Mouse (Mus musculus) ES-Bruce4 (cell line): ENCODE data around the gene Pih1d1. TPM values are rescaled to one million over a fixed set of nuclear protein-coding genes. Genes with fewer than 3 reads are reported as not detected.

Experiments
- H3K27ac ChIP-seq: 2 replicates; pipeline ENCODE4 v1.5.1; 2012; ENCODE audit warnings: low read length, inconsistent platforms; ENCODE audit not compliant: insufficient read depth
- H3K27me3 ChIP-seq: 2 replicates; pipeline ENCODE4 v1.6.1; 2012; ENCODE audit warnings: mild to moderate bottlenecking, low read length, inconsistent platforms; ENCODE audit not compliant: control insufficient read depth, poor library complexity, insufficient read depth, severe bottlenecking
- H3K36me3 ChIP-seq: 2 replicates; pipeline ENCODE4 v1.6.1; 2012; ENCODE audit warnings: inconsistent platforms, mild to moderate bottlenecking, low read length, moderate library complexity; ENCODE audit not compliant: control insufficient read depth, poor library complexity, insufficient read depth, severe bottlenecking
- H3K4me1 ChIP-seq: one replicate; pipeline ENCODE4 v1.8.1; 2011; ENCODE audit warnings: low read length; ENCODE audit not compliant: control insufficient read depth, insufficient read depth
- H3K4me3 ChIP-seq: 2 replicates; pipeline ENCODE4 v1.5.1; 2011; ENCODE audit warnings: low read depth, mild to moderate bottlenecking, low read length
- H3K9ac ChIP-seq: 2 replicates; pipeline ENCODE4 v1.6.1; 2012; ENCODE audit warnings: low read depth, mild to moderate bottlenecking, inconsistent platforms; ENCODE audit not compliant: poor library complexity, severe bottlenecking
- H3K9me3 ChIP-seq: replicated peaks from 2 replicates; pipeline ENCODE4 v1.6.1; 2012; ENCODE audit warnings: mild to moderate bottlenecking, low read length, inconsistent platforms; ENCODE audit not compliant: control insufficient read depth, poor library complexity, insufficient read depth, severe bottlenecking
- CTCF ChIP-seq: IDR thresholded peaks from one replicate; pipeline ENCODE4 v1.8.1; 2011; ENCODE audit warnings: low read depth, low read length
- EP300 ChIP-seq: IDR thresholded peaks from 2 replicates; pipeline ENCODE4 v1.6.1; 2011; ENCODE audit warnings: low read depth, low read length; ENCODE audit not compliant: insufficient read depth
- POLR2A ChIP-seq: IDR thresholded peaks from one replicate; pipeline ENCODE4 v1.8.1; 2011; ENCODE audit warnings: low read length; ENCODE audit not compliant: insufficient read depth
- polyA plus RNA-seq: library from polyadenylated mRNA; stranded (reverse); fragments of >200 nt; gene quantifications from 2 replicates; pipeline ENCODE4 v1.2.4, GENCODE M21; 2011; ENCODE audit warnings: low read depth; ENCODE audit not compliant: missing spikeins, insufficient read depth, insufficient read length

The Pih1d1 gene
- polyA plus RNA-seq, 1 experiment = 38.5 TPM

DNA sequence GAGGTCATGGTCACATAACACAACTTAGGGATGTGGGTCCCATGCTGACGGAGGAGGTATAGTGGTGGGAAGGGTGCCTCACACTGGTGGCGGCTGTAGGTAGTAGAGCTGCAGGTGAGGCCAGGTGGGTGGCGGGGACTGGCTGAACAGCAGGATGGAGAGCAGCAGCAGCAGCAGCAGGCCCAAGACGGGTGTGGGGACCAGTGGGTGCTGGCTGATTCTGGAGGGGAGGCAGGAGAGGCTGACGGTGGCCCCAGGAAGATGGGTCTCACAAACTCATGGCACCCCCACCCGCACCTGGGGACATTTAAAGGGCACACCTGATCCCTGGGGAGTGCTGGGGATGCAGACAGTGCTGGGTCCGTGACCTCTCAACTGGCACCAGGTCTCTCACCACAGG lies 29.6 kb downstream of the Pih1d1 start:
- Histone ChIP-seq H3K36me3 (no peaks in the 10 kb centered on the region), H3K4me1 (no peaks in the 10 kb centered on the region), H3K9ac (no peak overlapping the region), H3K9me3 (no peaks in the 10 kb centered on the region), H3K27me3 (no peaks in the 10 kb centered on the region), H3K27ac (no peak overlapping the region), H3K4me3 (no peak overlapping the region)
- TF ChIP-seq CTCF (no peak), POLR2A (no peak), EP300 (no peak)

DNA sequence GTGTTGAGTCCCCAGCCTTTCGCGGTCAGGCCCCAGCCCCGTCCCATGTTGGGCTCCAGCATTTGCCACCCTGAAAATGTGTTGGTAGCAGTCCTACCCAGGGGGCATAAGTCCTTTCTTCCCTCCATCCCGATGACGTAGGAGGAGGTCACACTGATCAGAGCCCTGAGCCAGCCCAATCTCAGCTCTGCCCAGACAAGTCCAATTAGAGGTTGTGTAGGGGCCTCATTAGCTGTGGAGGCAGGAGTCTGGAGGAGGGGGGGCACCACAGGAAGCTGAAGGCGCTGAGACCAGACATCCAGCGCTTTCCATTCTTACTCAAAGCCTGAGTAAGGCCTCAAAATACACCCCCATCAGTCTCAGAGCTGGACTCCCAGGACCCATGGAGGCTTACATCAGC lies 31.8 kb downstream of the Pih1d1 start:
- Histone ChIP-seq H3K4me3 (no peak overlapping the region), H3K9me3 (no peaks in the 10 kb centered on the region), H3K36me3 (no peaks in the 10 kb centered on the region), H3K27ac (no peak overlapping the region), H3K9ac (no peak overlapping the region), H3K4me1 (no peaks in the 10 kb centered on the region), H3K27me3 (no peaks in the 10 kb centered on the region)
- no peak for TF ChIP-seq POLR2A
- no peak for TF ChIP-seq EP300
- no peak for TF ChIP-seq CTCF

DNA sequence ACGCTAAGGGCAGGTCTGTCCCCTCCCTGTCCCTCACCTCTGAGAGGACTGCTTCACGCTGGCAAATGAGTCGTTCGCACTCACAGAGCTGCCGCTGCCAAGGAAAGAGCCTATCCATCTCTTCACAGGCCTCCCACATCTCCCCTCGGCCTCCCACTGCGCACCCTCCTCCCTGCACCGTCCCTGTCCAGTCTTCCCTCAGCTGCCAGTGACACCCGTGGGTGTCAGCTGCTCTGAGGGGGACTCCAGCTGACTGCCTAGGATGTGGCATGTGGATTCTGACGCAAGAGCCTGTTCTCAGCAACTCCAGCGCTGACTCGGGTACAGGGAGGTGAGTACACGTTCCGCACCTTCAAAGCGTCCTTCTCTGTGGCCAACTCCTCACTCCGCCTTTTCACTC lies 35.5 kb downstream of the Pih1d1 start:
- H3K9me3 ChIP-seq = no peaks in the 10 kb centered on the region
- no peaks in the 10 kb centered on the region for H3K27me3 ChIP-seq
- H3K4me3 ChIP-seq = peak overlapping the region; percentile 14
- no peak overlapping the region for H3K9ac ChIP-seq
- no peaks in the 10 kb centered on the region for H3K36me3 ChIP-seq
- TF ChIP-seq EP300 (no peak), POLR2A (no peak), CTCF (no peak)
- H3K4me1 ChIP-seq = no peaks in the 10 kb centered on the region
- H3K27ac ChIP-seq = no peak overlapping the region

DNA sequence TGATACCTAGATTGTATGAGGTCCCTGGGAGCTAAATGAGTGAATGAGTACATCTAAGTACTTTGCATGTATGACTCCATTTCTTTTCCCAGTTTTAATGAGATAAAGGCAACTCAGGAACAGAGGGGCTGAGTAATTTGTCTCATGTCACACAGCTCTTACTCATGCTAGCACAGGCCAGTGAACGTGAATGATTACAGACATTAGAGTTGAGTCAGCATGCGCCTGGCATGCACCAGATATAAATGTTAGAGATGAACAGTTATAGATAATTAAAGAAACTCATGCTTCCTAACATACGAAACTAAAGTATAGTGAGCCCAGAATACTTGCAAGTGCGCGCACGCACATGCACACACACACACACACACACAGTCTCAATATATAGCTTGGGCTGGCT lies 36.1 kb downstream of the Pih1d1 start:
- no peak overlapping the region for H3K27ac ChIP-seq
- TF ChIP-seq CTCF (no peak), EP300 (no peak), POLR2A (no peak)
- no peaks in the 10 kb centered on the region for H3K36me3 ChIP-seq
- H3K4me3 ChIP-seq = no peak overlapping the region
- H3K9me3 ChIP-seq = no peaks in the 10 kb centered on the region
- H3K4me1 ChIP-seq = no peaks in the 10 kb centered on the region
- H3K9ac ChIP-seq = no peak overlapping the region
- H3K27me3 ChIP-seq = no peaks in the 10 kb centered on the region

DNA sequence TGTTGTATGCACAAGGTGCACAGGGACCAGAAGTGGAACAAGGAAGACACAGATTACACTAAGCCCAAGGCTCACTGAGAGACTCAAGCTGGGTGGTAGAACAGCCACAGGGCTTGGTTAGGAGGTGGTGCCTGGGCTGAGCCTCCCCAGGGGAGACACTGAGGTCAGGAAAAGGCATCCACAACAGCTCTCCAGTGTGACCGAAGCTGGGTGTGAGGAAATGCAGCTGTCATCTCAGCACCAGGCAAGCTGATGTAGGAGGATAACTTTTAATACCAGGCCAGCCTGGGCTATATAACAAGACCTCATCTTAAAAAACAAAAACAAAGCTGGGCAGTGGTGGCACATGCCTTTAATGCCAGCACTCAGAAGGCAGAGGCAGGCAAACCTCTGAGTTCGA lies 37.1 kb downstream of the Pih1d1 start:
- Histone ChIP-seq H3K9ac (no peak overlapping the region), H3K9me3 (no peaks in the 10 kb centered on the region), H3K4me3 (no peak overlapping the region), H3K27me3 (no peaks in the 10 kb centered on the region), H3K27ac (no peak overlapping the region), H3K4me1 (no peaks in the 10 kb centered on the region), H3K36me3 (no peaks in the 10 kb centered on the region)
- TF ChIP-seq EP300 = no peak
- TF ChIP-seq POLR2A = no peak
- TF ChIP-seq CTCF = no peak

DNA sequence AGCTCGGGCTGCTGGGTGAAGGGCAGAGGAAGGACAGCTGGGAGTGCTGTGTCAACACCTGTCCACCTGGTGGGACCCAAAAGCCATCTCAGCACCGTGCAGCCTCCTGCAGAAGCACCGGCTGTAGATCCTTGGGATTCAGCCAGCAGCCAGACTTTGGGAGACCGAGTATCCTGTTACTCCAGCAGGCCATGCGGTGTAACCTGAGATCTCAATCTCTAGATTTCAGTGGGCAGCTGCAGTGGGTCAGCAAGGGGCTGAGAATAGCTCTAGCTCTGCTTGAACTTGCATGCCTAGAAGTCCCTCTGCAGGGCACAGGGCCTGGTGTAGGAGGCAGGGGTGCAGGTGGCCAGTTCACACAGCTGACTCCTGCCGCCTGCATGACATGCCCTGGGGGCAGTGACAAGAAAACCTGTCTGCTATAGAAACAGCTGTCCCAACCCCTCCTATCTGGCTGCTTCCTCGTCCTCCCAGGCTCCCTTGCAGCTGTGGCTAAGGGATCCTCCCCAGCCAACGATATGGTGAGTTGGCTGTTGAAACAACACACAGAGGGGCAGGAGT lies 37.8 kb downstream of the Pih1d1 start:
- no peaks in the 10 kb centered on the region for H3K4me1 ChIP-seq
- H3K36me3 ChIP-seq = no peaks in the 10 kb centered on the region
- no peaks in the 10 kb centered on the region for H3K27me3 ChIP-seq
- H3K4me3 ChIP-seq = no peak overlapping the region
- no peak overlapping the region for H3K9ac ChIP-seq
- no peak overlapping the region for H3K27ac ChIP-seq
- TF ChIP-seq EP300 (no peak), CTCF (no peak), POLR2A (no peak)
- H3K9me3 ChIP-seq = no peaks in the 10 kb centered on the region
